Mouse (Mus musculus): ENCODE data around the gene Atp5g2.

DNA sequence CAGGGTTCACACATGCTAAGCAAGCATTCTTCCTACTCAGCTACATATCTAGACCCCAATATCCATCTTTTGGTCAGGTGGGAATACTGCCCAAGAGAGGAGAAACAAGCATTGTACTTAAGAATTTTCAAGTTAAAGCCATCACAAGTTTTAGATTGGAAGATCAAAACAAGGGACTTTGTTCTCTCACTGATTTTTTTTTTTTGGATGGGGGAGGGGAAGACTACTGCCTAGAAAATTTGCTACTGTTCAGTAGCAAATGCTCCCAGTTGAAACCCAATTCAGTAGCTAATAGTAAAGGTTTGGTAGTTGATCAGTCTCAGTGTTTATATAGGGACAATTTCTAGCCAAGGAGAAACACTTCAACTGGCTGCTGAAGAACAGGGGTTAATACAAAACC, 49.6 kb downstream of the Atp5g2 start:
- no peak for TF ChIP-seq CTCF (IDR thresholded peaks at IDR 0.05; ENCODE audit: control insufficient read depth, insufficient read depth, insufficient replicate concordance, low read depth, low read length)
- no peak for TF ChIP-seq POLR2A (IDR thresholded peaks at IDR 0.05; ENCODE audit: control insufficient read depth, low read depth, low read length)

Data from testis, adult 2 months (tissue).